Mouse (Mus musculus) ES-Bruce4 (cell line): ENCODE measurements around the gene Slc35b3.

Experiments
- CTCF ChIP-seq: IDR thresholded peaks from one replicate; pipeline ENCODE4 v1.8.1; 2011; ENCODE audit warnings: low read depth, low read length
- POLR2A ChIP-seq: IDR thresholded peaks from one replicate; pipeline ENCODE4 v1.8.1; 2011; ENCODE audit warnings: low read length; ENCODE audit not compliant: insufficient read depth

GRCm38 (mm10) chr13:38958037-38958436, 2.6 kb downstream of the Slc35b3 start:
- no peak for TF ChIP-seq CTCF
- no peak for TF ChIP-seq POLR2A
